ENCODE assay signal across 7 mouse cellular contexts in genomic region chr14:20389446-20390079, GRCm38 (mm10). TPM values are rescaled to one million over a fixed set of nuclear protein-coding genes. Genes with fewer than 3 reads are reported as not detected.
DNase-seq lines count a peak whose midpoint lies in the region; ATAC-seq and TF ChIP-seq lines count a peak whose summit lies in the region.

No protein-coding gene starts in this region.

- no peak overlapping the region for H3K4me3 ChIP-seq in lung, postnatal 0 days (ENCODE audit: low read depth, low read length)
- H3K4me3 ChIP-seq in lung, adult 2 months (replicated peaks; ENCODE audit: extremely low read depth, low read depth, low read length): no peak overlapping the region
- peak overlapping the region; percentile 62 for H3K4me3 ChIP-seq in forebrain, embryonic 14.5 days (ENCODE audit: low read depth, low read length)
- peak overlapping the region; percentile 80 for H3K4me3 ChIP-seq in limb, embryonic 13.5 days
- peak overlapping the region; percentile 74; the same call in 1 of the 2 replicates for H3K4me3 ChIP-seq in stomach, embryonic 14.5 days (ENCODE audit: low read depth, low read length)

- H3K9me3 ChIP-seq in lung, postnatal 0 days (ENCODE audit: low read length): no peaks in the 10 kb centered on the region
- H3K9me3 ChIP-seq in forebrain, embryonic 14.5 days (replicated peaks; ENCODE audit: control insufficient read depth, low read length): no peaks in the 10 kb centered on the region
- H3K9me3 ChIP-seq in limb, embryonic 13.5 days: no peaks in the 10 kb centered on the region
- no peaks in the 10 kb centered on the region for H3K9me3 ChIP-seq in stomach, embryonic 14.5 days (ENCODE audit: control insufficient read depth, low read depth, low read length)

- no peak for TF ChIP-seq POLR2A in lung, adult 2 months (IDR thresholded peaks at IDR 0.05; ENCODE audit: borderline replicate concordance, extremely low read depth, low read depth, low read length)

- WGBS in lung, postnatal 0 days: 84% methylated on average over 8 of the region's 8 CpGs
- 87% methylated on average over 8 of the region's 8 CpGs for WGBS in lung, adult 2 months
- 84% methylated on average over 8 of the region's 8 CpGs for WGBS in forebrain, embryonic 14.5 days
- 88% methylated on average over 8 of the region's 8 CpGs for WGBS in limb, embryonic 13.5 days
- 87% methylated on average over 8 of the region's 8 CpGs for WGBS in stomach, embryonic 14.5 days

- TF ChIP-seq EP300 in lung, postnatal 0 days (IDR thresholded peaks at IDR 0.05): no peak

- no peak for ATAC-seq in lung, postnatal 0 days
- no peak for ATAC-seq in forebrain, embryonic 14.5 days
- ATAC-seq in limb, embryonic 13.5 days (ENCODE audit: low FRiP score, low read depth): no peak
- ATAC-seq in stomach, embryonic 14.5 days (ENCODE audit: insufficient number of reproducible peaks, insufficient read depth, low FRiP score, low read depth): no peak

- no peaks in the 10 kb centered on the region for H3K36me3 ChIP-seq in lung, postnatal 0 days (ENCODE audit: insufficient read depth, low read length)
- peaks cover 36% of the 10 kb centered on the region for H3K36me3 ChIP-seq in forebrain, embryonic 14.5 days (ENCODE audit: control insufficient read depth, insufficient read depth, low read length)
- H3K36me3 ChIP-seq in limb, embryonic 13.5 days: peaks cover 40% of the 10 kb centered on the region
- H3K36me3 ChIP-seq in stomach, embryonic 14.5 days (ENCODE audit: control insufficient read depth, insufficient read depth, low read length): peaks cover 15% of the 10 kb centered on the region; the same call in 1 of the 2 replicates

- no peaks in the 10 kb centered on the region for H3K27me3 ChIP-seq in lung, postnatal 0 days (replicated peaks; ENCODE audit: insufficient read depth, low read length)
- no peaks in the 10 kb centered on the region for H3K27me3 ChIP-seq in forebrain, embryonic 14.5 days (replicated peaks; ENCODE audit: control insufficient read depth, insufficient read depth, low read length)
- no peaks in the 10 kb centered on the region for H3K27me3 ChIP-seq in limb, embryonic 13.5 days
- no peaks in the 10 kb centered on the region for H3K27me3 ChIP-seq in stomach, embryonic 14.5 days (ENCODE audit: control insufficient read depth, insufficient read depth, low read length)

- DNase-seq in lung, postnatal 0 days (ENCODE audit: low spot score): no peak
- no peak for DNase-seq in lung, adult 2 months
- DNase-seq in forebrain, embryonic 14.5 days (ENCODE audit: low spot score): no peak
- DNase-seq in gastrocnemius, postnatal 25 days: no peak
- no peak for DNase-seq in right cerebral cortex, postnatal 4 days

- TF ChIP-seq CTCF in lung, postnatal 0 days (IDR thresholded peaks at IDR 0.05): no peak
- TF ChIP-seq CTCF in lung, adult 2 months (IDR thresholded peaks at IDR 0.05; ENCODE audit: insufficient read depth, low read length): no peak

- no peak overlapping the region for H3K9ac ChIP-seq in lung, postnatal 0 days (replicated peaks; ENCODE audit: low read depth)
- H3K9ac ChIP-seq in forebrain, embryonic 14.5 days (ENCODE audit: low read length): peak overlapping the region; percentile 76
- peak overlapping the region; percentile 88 for H3K9ac ChIP-seq in limb, embryonic 13.5 days
- 0 out of 2 replicates have a peak overlapping the region, but pooled peaks have one; percentile 67 for H3K9ac ChIP-seq in stomach, embryonic 14.5 days (replicated peaks; ENCODE audit: low read depth, low read length)

- H3K4me2 ChIP-seq in lung, postnatal 0 days (replicated peaks; ENCODE audit: low read depth, low read length): peak overlapping the region; percentile 85; the same call in 1 of the 2 replicates
- peak overlapping the region; percentile 76 for H3K4me2 ChIP-seq in forebrain, embryonic 14.5 days (ENCODE audit: low read length)
- peak overlapping the region; percentile 74 for H3K4me2 ChIP-seq in limb, embryonic 13.5 days (replicated peaks)
- H3K4me2 ChIP-seq in stomach, embryonic 14.5 days (replicated peaks; ENCODE audit: low read depth, low read length): peak overlapping the region; percentile 68

- 0 out of 2 replicates have a peak overlapping the region, but pooled peaks have one; percentile 64 for H3K27ac ChIP-seq in lung, postnatal 0 days (ENCODE audit: low read length)
- H3K27ac ChIP-seq in forebrain, embryonic 14.5 days (ENCODE audit: low read depth, low read length): peak overlapping the region; percentile 74; the same call in 1 of the 2 replicates
- 0 out of 2 replicates have a peak overlapping the region, but pooled peaks have one; percentile 77 for H3K27ac ChIP-seq in limb, embryonic 13.5 days
- no peak overlapping the region for H3K27ac ChIP-seq in stomach, embryonic 14.5 days (ENCODE audit: low read length)

- H3K4me1 ChIP-seq in lung, postnatal 0 days (ENCODE audit: insufficient read depth, low read depth, low read length): peaks cover 10% of the 10 kb centered on the region; the same call in 1 of the 2 replicates
- peaks cover 6% of the 10 kb centered on the region for H3K4me1 ChIP-seq in lung, adult 2 months (ENCODE audit: control insufficient read depth, insufficient read depth, low read length)
- peaks cover 18% of the 10 kb centered on the region for H3K4me1 ChIP-seq in forebrain, embryonic 14.5 days (ENCODE audit: control insufficient read depth, insufficient read depth, low read length)
- H3K4me1 ChIP-seq in limb, embryonic 13.5 days: peaks cover 47% of the 10 kb centered on the region
- peaks cover 20% of the 10 kb centered on the region for H3K4me1 ChIP-seq in stomach, embryonic 14.5 days (ENCODE audit: control insufficient read depth, insufficient read depth, low read length)

RNA-seq across cellular contexts. Expression of gene Dnajc9, which starts 0.9 kb away (rescaled TPM):
- 34.7 and 37.9 TPM in 2 replicates for polyA plus RNA-seq in lung, postnatal 0 days (2015; fragmentation: Nextera tagmentation; extraction: Ambion mirVana)
- polyA plus RNA-seq in lung, adult 2 months (2012; rRNA removed): 17.5 and 24.6 TPM in 2 replicates
- polyA plus RNA-seq in forebrain, embryonic 14.5 days (2014; fragmentation: Nextera tagmentation; extraction: Ambion mirVana): 140 and 165 TPM in 2 replicates
- polyA plus RNA-seq in limb, embryonic 13.5 days (2015; fragmentation: Nextera tagmentation; extraction: Ambion mirVana): 213 and 220 TPM in 2 replicates
- polyA plus RNA-seq in stomach, embryonic 14.5 days (2014; fragmentation: Nextera tagmentation; extraction: Ambion mirVana): 95.9 and 107 TPM in 2 replicates
- 1 to 10 TPM; 9.1 to 9.3 TPM for total RNA-seq in gastrocnemius, postnatal 25 days (2021)

RNA-seq across cellular contexts. Expression of gene Mrps16, which starts 3.9 kb away (rescaled TPM):
- 58.5 and 64.4 TPM in 2 replicates for polyA plus RNA-seq in lung, postnatal 0 days (2015; fragmentation: Nextera tagmentation; extraction: Ambion mirVana)
- 29.9 and 32.3 TPM in 2 replicates for polyA plus RNA-seq in lung, adult 2 months (2012; rRNA removed)
- 68.4 and 72.3 TPM in 2 replicates for polyA plus RNA-seq in forebrain, embryonic 14.5 days (2014; fragmentation: Nextera tagmentation; extraction: Ambion mirVana)
- polyA plus RNA-seq in limb, embryonic 13.5 days (2015; fragmentation: Nextera tagmentation; extraction: Ambion mirVana): 93.6 and 101 TPM in 2 replicates
- 90.8 and 102 TPM in 2 replicates for polyA plus RNA-seq in stomach, embryonic 14.5 days (2014; fragmentation: Nextera tagmentation; extraction: Ambion mirVana)
- 10 to 100 TPM; 39.9 to 48.4 TPM for total RNA-seq in gastrocnemius, postnatal 25 days (2021)

RNA-seq across cellular contexts. Expression of gene Fam149b, which starts 41.6 kb away (rescaled TPM):
- 14.7 and 16.9 TPM in 2 replicates for polyA plus RNA-seq in lung, postnatal 0 days (2015; fragmentation: Nextera tagmentation; extraction: Ambion mirVana)
- 21.0 and 24.6 TPM in 2 replicates for polyA plus RNA-seq in lung, adult 2 months (2012; rRNA removed)
- 37.0 and 40.8 TPM in 2 replicates for polyA plus RNA-seq in forebrain, embryonic 14.5 days (2014; fragmentation: Nextera tagmentation; extraction: Ambion mirVana)
- 38.3 and 40.7 TPM in 2 replicates for polyA plus RNA-seq in limb, embryonic 13.5 days (2015; fragmentation: Nextera tagmentation; extraction: Ambion mirVana)
- 41.7 and 42.6 TPM in 2 replicates for polyA plus RNA-seq in stomach, embryonic 14.5 days (2014; fragmentation: Nextera tagmentation; extraction: Ambion mirVana)
- total RNA-seq in gastrocnemius, postnatal 25 days (2021): 10 to 100 TPM; 19.7 to 20.8 TPM

RNA-seq across cellular contexts. Expression of gene Ecd, which starts 41.6 kb away (rescaled TPM):
- 19.0 and 19.1 TPM in 2 replicates for polyA plus RNA-seq in lung, postnatal 0 days (2015; fragmentation: Nextera tagmentation; extraction: Ambion mirVana)
- 10.8 and 14.4 TPM in 2 replicates for polyA plus RNA-seq in lung, adult 2 months (2012; rRNA removed)
- polyA plus RNA-seq in forebrain, embryonic 14.5 days (2014; fragmentation: Nextera tagmentation; extraction: Ambion mirVana): 56.9 and 58.6 TPM in 2 replicates
- 53.6 and 55.6 TPM in 2 replicates for polyA plus RNA-seq in limb, embryonic 13.5 days (2015; fragmentation: Nextera tagmentation; extraction: Ambion mirVana)
- 53.1 and 54.6 TPM in 2 replicates for polyA plus RNA-seq in stomach, embryonic 14.5 days (2014; fragmentation: Nextera tagmentation; extraction: Ambion mirVana)
- total RNA-seq in gastrocnemius, postnatal 25 days (2021): 10 to 100 TPM; 27.0 to 28.3 TPM

Comparison
In these comparisons a context has a peak if more than half of its experiments do, and no peak if none do; other contexts are left out.
1. H3K4me3 ChIP-seq: peak in forebrain, embryonic 14.5 days (single experiment), limb, embryonic 13.5 days (single experiment) and stomach, embryonic 14.5 days (single experiment); none in lung, postnatal 0 days (single experiment) and lung, adult 2 months (single experiment).
2. Peak in every context shown above with its lines, with median percentiles within 50 percentile points of each other: H3K4me2 ChIP-seq.